Mouse (Mus musculus): ENCODE results near the gene Klhdc3. TPM values are rescaled to one million over a fixed set of nuclear protein-coding genes. Genes with fewer than 3 reads are reported as not detected.

The Klhdc3 gene
- polyA plus RNA-seq, 1 experiment from 2014 or later = 154 TPM

DNA sequence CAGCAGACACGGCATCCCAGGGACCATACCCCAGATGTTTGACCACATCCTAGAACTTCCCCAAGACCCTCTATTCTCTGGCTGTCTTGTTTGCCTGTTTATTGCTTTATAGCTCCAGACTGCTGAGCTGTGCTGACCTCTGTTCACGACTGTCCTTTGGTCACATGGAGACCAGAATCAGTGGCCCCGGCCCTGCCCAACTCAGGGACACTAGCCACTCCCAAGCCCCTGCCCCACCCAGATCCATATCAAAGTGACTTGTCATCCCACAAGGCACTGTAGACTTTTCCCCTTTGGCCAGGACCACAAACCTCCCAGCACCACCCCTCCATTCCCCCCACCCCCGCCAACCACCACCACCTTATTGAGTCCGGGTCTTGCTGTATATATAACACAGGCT is 18.5 kb upstream of the Klhdc3 start:
- H3K4me1 ChIP-seq (replicated peaks) = peaks cover 35% of the 10 kb centered on the region
- H3K9me3 ChIP-seq = no peaks in the 10 kb centered on the region
- peaks cover 42% of the 10 kb centered on the region for H3K36me3 ChIP-seq
- H3K4me3 ChIP-seq = no peak overlapping the region
- WGBS = 44% methylated on average over 5 of the region's 5 CpGs
- no peak overlapping the region for H3K9ac ChIP-seq
- H3K27ac ChIP-seq (replicated peaks) = no peak overlapping the region
- no peaks in the 10 kb centered on the region for H3K27me3 ChIP-seq
- no peak for ATAC-seq (ENCODE audit: low read depth)
- no peak overlapping the region for H3K4me2 ChIP-seq

DNA sequence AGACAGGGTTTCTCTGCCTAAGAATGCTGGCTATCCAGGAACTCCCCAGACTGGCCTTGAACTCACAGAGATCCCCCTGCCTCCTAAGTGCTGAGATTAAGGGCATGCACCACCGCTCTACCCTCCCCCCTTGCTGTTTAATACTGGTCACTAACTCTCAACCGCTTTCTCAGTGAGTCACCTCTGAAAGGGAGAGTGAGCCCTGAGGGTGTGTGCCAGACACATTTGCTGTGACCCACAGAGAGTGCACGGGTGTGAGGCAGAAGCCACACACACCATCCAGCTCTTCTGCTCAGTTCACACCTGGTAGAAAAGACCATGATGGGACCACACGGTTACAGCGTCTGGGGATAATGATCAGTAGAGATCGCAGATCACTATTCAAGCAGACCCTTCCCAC is 17.8 kb upstream of the Klhdc3 start:
- no peak overlapping the region for H3K27ac ChIP-seq (replicated peaks)
- no peak overlapping the region for H3K9ac ChIP-seq
- no peak for ATAC-seq (ENCODE audit: low read depth)
- H3K4me1 ChIP-seq (replicated peaks) = peaks cover 27% of the 10 kb centered on the region
- H3K36me3 ChIP-seq = peaks cover 42% of the 10 kb centered on the region
- no peaks in the 10 kb centered on the region for H3K9me3 ChIP-seq
- 83% methylated on average over 6 of the region's 6 CpGs for WGBS
- H3K4me2 ChIP-seq = no peak overlapping the region
- no peaks in the 10 kb centered on the region for H3K27me3 ChIP-seq
- H3K4me3 ChIP-seq = no peak overlapping the region

GRCm38 (mm10) chr17:46694517-46695063 is 13.9 kb upstream of the Klhdc3 start:
- H3K9me3 ChIP-seq = no peaks in the 10 kb centered on the region
- peaks cover 38% of the 10 kb centered on the region for H3K36me3 ChIP-seq
- H3K9ac ChIP-seq = no peak overlapping the region
- ATAC-seq (ENCODE audit: low read depth) = no peak
- H3K4me1 ChIP-seq (replicated peaks) = no peaks in the 10 kb centered on the region
- no peak overlapping the region for H3K4me3 ChIP-seq
- no peaks in the 10 kb centered on the region for H3K27me3 ChIP-seq
- no peak overlapping the region for H3K27ac ChIP-seq (replicated peaks)
- no peak overlapping the region for H3K4me2 ChIP-seq
- 77% methylated on average over 1 of the region's 1 CpGs for WGBS

- 92% methylated on average over 2 of the region's 2 CpGs for WGBS
- no peaks in the 10 kb centered on the region for H3K9me3 ChIP-seq
- H3K27ac ChIP-seq (replicated peaks) = no peak overlapping the region
- H3K4me2 ChIP-seq = no peak overlapping the region
- H3K27me3 ChIP-seq = no peaks in the 10 kb centered on the region
- H3K36me3 ChIP-seq = peaks cover 32% of the 10 kb centered on the region
- no peak overlapping the region for H3K4me3 ChIP-seq
- H3K9ac ChIP-seq = no peak overlapping the region
- no peak for ATAC-seq (ENCODE audit: low read depth)
- H3K4me1 ChIP-seq (replicated peaks) = no peaks in the 10 kb centered on the region
Measured at GRCm38 (mm10) chr17:46691390-46691789, 10.7 kb upstream of the Klhdc3 start.

GRCm38 (mm10) chr17:46690665-46691064 is 10.0 kb upstream of the Klhdc3 start:
- peaks cover 32% of the 10 kb centered on the region for H3K36me3 ChIP-seq
- H3K27me3 ChIP-seq = no peaks in the 10 kb centered on the region
- no peak overlapping the region for H3K4me3 ChIP-seq
- no peak for ATAC-seq (ENCODE audit: low read depth)
- H3K4me2 ChIP-seq = no peak overlapping the region
- no peak overlapping the region for H3K27ac ChIP-seq (replicated peaks)
- no peaks in the 10 kb centered on the region for H3K9me3 ChIP-seq
- H3K4me1 ChIP-seq (replicated peaks) = no peaks in the 10 kb centered on the region
- H3K9ac ChIP-seq = no peak overlapping the region
- 95% methylated on average over 12 of the region's 12 CpGs for WGBS

GRCm38 (mm10) chr17:46685913-46686312 is 5.2 kb upstream of the Klhdc3 start:
- Histone ChIP-seq H3K4me3 (no peak overlapping the region), H3K27me3 (no peaks in the 10 kb centered on the region), H3K27ac (replicated peaks) (no peak overlapping the region), H3K36me3 (peaks cover 59% of the 10 kb centered on the region), H3K9me3 (no peaks in the 10 kb centered on the region), H3K4me1 (replicated peaks) (peaks cover 10% of the 10 kb centered on the region), H3K9ac (no peak overlapping the region), H3K4me2 (no peak overlapping the region)
- ATAC-seq (ENCODE audit: low read depth) = no peak
- WGBS = 91% methylated on average over 6 of the region's 6 CpGs

DNA sequence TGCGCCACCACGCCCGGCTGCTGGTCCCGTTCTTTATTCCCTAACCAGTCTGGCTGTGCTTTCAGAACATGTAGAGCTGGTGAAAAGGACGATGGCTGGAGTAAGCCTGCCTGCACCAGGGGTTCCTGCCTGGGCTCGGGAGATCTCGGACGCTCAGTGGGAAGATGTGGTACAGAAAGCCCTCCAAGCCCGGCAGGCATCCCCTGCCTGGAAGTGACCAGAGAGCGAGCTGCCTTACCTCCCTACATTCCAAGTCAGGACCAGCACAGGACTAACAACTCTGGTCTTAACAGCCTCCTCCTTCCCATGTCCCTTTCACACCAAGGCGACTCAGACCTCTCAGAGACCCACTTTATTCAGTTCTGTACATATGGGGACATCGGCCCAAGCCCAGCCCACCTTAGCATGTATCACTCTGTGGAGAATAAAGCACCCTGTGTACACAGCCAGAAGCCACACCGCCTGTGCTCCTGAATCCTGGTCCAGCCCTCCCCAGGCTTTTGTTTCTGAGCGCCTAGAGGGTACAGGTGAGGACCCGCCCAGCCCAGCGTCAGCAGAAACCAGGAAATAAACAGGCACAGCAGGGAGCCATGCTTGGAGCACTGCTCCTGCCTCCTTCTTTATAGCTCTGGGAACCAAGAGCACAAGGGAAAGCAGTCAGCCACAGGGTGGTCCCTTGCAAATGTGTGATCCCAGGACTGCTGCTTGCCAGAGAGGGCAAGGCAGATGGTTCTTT is 2.1 kb upstream of the Klhdc3 start:
- WGBS = 80% methylated on average over 16 of the region's 16 CpGs
- H3K9me3 ChIP-seq = no peaks in the 10 kb centered on the region
- H3K4me2 ChIP-seq = no peak overlapping the region
- H3K4me1 ChIP-seq (replicated peaks) = peaks cover 29% of the 10 kb centered on the region
- H3K4me3 ChIP-seq = no peak overlapping the region
- no peak overlapping the region for H3K9ac ChIP-seq
- H3K27me3 ChIP-seq = no peaks in the 10 kb centered on the region
- H3K36me3 ChIP-seq = peaks cover 59% of the 10 kb centered on the region
- ATAC-seq (ENCODE audit: low read depth) = no peak
- H3K27ac ChIP-seq (replicated peaks) = no peak overlapping the region

- Histone ChIP-seq H3K4me2 (peak overlapping the region; percentile 94), H3K9ac (peak overlapping the region; percentile 78), H3K27ac (replicated peaks) (peak overlapping the region; percentile 82), H3K27me3 (no peaks in the 10 kb centered on the region), H3K4me3 (peak overlapping the region; percentile 69), H3K36me3 (peaks cover 59% of the 10 kb centered on the region), H3K9me3 (no peaks in the 10 kb centered on the region), H3K4me1 (replicated peaks) (peaks cover 29% of the 10 kb centered on the region)
- ATAC-seq (ENCODE audit: low read depth) = peak; percentile 1; the same call in 1 of the 2 replicates
- WGBS = 26% methylated on average over 12 of the region's 12 CpGs
Measured at GRCm38 (mm10) chr17:46681466-46682118, 878 bp upstream of the Klhdc3 start.

DNA sequence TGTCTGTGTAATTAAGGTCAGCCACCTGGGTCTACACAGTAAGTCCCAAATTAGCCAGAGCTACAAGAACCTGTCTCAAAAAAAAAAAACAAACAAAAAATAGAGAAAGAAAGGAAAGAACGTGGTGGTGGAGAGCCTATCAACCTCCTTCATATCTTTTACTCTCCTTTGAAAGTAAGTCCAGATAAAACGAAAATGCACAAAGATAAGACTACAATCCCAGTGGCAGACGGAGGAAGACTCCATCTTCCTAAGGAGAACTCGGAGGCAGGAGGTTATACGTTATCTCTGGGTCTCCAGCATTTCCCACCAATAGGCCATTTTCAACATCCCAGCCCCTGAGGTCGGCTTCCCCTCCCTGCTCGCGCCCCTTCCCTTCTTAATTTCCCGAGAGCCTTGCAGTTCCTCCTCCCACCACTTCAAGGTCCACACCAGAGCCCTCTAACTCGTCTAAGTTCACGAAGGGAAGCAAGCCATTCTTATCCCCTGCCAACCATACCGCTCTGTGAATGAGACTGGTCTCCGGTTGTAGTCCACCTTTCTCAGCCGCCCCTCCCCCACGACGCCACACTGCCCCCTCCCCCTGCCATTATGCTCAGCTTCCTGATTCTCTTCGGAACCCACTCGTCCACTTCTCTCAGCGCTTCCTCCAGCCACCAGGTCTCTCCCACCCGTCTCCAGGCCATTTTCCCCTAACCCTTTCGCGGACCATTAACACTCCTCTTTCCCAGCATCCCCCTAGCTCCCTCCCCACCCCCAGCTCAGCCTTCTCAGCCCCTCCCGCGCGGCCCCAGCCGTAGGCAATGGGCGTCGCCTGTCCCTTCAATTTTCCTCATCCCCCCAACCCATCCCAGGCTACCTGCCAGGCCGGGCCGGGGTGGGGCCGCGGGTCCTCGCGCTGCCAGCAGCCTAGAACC is 613 bp downstream of the Klhdc3 start:
- H3K4me3 ChIP-seq = peak overlapping the region; percentile 69
- H3K27me3 ChIP-seq = no peaks in the 10 kb centered on the region
- H3K4me1 ChIP-seq (replicated peaks) = peaks cover 31% of the 10 kb centered on the region
- peak overlapping the region; percentile 91 for H3K27ac ChIP-seq (replicated peaks)
- H3K9me3 ChIP-seq = no peaks in the 10 kb centered on the region
- peaks cover 59% of the 10 kb centered on the region for H3K36me3 ChIP-seq
- H3K9ac ChIP-seq = peak overlapping the region; percentile 80
- under 1% methylated on average over 34 of the region's 34 CpGs for WGBS
- H3K4me2 ChIP-seq = peak overlapping the region; percentile 76
- ATAC-seq (ENCODE audit: low read depth) = peak; percentile 48

DNA sequence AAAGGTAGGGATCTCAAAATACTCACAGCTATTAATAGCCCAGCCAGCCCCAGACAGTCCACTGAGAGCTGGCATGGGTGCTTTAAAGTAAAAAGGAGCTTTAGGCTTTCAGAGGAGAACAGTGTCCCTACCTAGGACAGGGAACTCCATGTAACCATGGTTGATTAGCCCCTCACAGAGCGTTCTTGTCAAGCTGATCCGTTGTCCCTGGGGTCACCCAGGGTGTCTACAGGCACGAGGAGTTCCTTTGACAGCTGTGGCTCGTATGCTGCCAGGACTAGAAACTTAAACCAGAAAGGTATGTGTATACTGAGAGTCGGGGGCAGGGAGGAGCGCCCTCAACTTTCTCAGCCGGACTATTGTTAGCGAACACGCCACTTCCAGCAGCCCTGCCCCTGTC is 1.8 kb downstream of the Klhdc3 start:
- 69% methylated on average over 9 of the region's 9 CpGs for WGBS
- Histone ChIP-seq H3K9ac (peak overlapping the region; percentile 80), H3K36me3 (peaks cover 53% of the 10 kb centered on the region), H3K27me3 (no peaks in the 10 kb centered on the region), H3K4me1 (replicated peaks) (peaks cover 39% of the 10 kb centered on the region), H3K4me2 (peak overlapping the region; percentile 76), H3K4me3 (peak overlapping the region; percentile 69), H3K27ac (replicated peaks) (no peak overlapping the region), H3K9me3 (no peaks in the 10 kb centered on the region)
- ATAC-seq (ENCODE audit: low read depth) = no peak

GRCm38 (mm10) chr17:46678416-46678815 is 2.3 kb downstream of the Klhdc3 start, which contains the start of gene Mea1:
TSS of gene Mea1 (plus strand) at chr17:46678793.
- Histone ChIP-seq H3K9ac (peak within 1 kb of the TSS; percentile 80), H3K4me1 (replicated peaks) (peaks cover 43% of the 10 kb centered on the region), H3K9me3 (no peaks in the 10 kb centered on the region), H3K27me3 (no peaks in the 10 kb centered on the region), H3K4me2 (peak within 1 kb of the TSS; percentile 76), H3K27ac (replicated peaks) (peak within 1 kb of the TSS; percentile 91; the same call in 1 of the 2 replicates), H3K36me3 (peaks cover 48% of the 10 kb centered on the region), H3K4me3 (peak within 1 kb of the TSS; percentile 69)
- no peak for ATAC-seq (ENCODE audit: low read depth)
- WGBS = 88% methylated on average over 9 of the region's 9 CpGs
